Comparison of ENCODE assay signal across 9 mouse cellular contexts in genomic region chr6:86128504-86128903, GRCm38 (mm10).
DNase-seq lines count a peak whose midpoint lies in the region; ATAC-seq and TF ChIP-seq lines count a peak whose summit lies in the region.
"Had no signal": no experiment of that assay in that cellular context is flagged by ENCODE, and none has a peak within 500 bp of the region (broad histone marks: within the 10 kb centered on the region; RNA-seq: fewer than 3 reads in every experiment).

No protein-coding gene starts in this region.

- TF ChIP-seq CTCF in left cerebral cortex, adult 2 months (IDR thresholded peaks at IDR 0.05) = peak; percentile 66

- intact Hi-C loops in left cerebral cortex, adult 2 months (cut with DNase I) = loop anchor here (1.0 to 2.0 kb wide), 2 partner anchors 236 to 268 kb away; partner anchors contain the start of gene Pcyox1
- intact Hi-C loops in left cerebral cortex, postnatal 36 days (cut with DNase I) = no loop called here

- H3K27ac ChIP-seq in left cerebral cortex, adult 2 months = no peak overlapping the region
- H3K27ac ChIP-seq: heart, embryonic 15.5 days had no signal

- DNase-seq in CD4-positive, CD25-positive, alpha-beta regulatory T cell, adult 2 months (ENCODE audit: low read depth, low spot score) = peak; percentile 47
- peak; percentile 38 to 47 for DNase-seq in left cerebral cortex, adult 2 months (ENCODE audit: extremely low spot score in 1 of 2, low spot score in 2 of 2)
- DNase-seq in left cerebral cortex, postnatal 36 days (ENCODE audit: low spot score in 2 of 2) = no peak
- peak; percentile 56 for DNase-seq in adrenal gland, postnatal 14 days
- peak; percentile 66 for DNase-seq in liver
- peak; percentile 33 for DNase-seq in thymus, postnatal 0 days (ENCODE audit: low spot score)
- no peak for DNase-seq in gastrocnemius, postnatal 25 days

- H3K4me3 ChIP-seq in left cerebral cortex, adult 2 months = no peak overlapping the region
- H3K4me3 ChIP-seq: heart, embryonic 15.5 days had no signal

- ATAC-seq in CD4-positive, CD25-positive, alpha-beta regulatory T cell, adult 4 months = no peak

Comparison
In these comparisons a context has a peak if more than half of its experiments do, and no peak if none do; other contexts are left out.
1. DNase-seq: peak in CD4-positive, CD25-positive, alpha-beta regulatory T cell, adult 2 months (single experiment), left cerebral cortex, adult 2 months (2 of 2), adrenal gland, postnatal 14 days (single experiment), liver (single experiment) and thymus, postnatal 0 days (single experiment); none in left cerebral cortex, postnatal 36 days (0 of 2) and gastrocnemius, postnatal 25 days (single experiment).